Mouse (Mus musculus) kidney, embryonic 16.5 days (tissue): ENCODE measurements at regions not wholly inside any gene's neighbourhood (a gene's known extent, or its start where the extent isn't known, plus 50 kb on each side); places are given as distances from the start of the nearest gene placed in this dataset.

Experiments used
- ATAC-seq: fragments of 200-750 bp; cut with Nextera tagmentation; 2 replicates; pipeline ENCODE4 v1.8.0; 2017; ENCODE audit warnings: moderate TSS enrichment; ENCODE audit not compliant: low FRiP score, low TSS enrichment
- H3K27ac ChIP-seq: fragments of 300-500 bp; sonication (generic); 2 replicates; pipeline ENCODE4 v1.5.1; 2014; ENCODE audit warnings: low read length
- H3K27me3 ChIP-seq: fragments of 300-500 bp; sonication (generic); 2 replicates; pipeline ENCODE4 v1.6.1; 2014; ENCODE audit warnings: low read length, control low read depth, mixed read lengths; ENCODE audit not compliant: insufficient read depth
- H3K36me3 ChIP-seq: fragments of 300-500 bp; sonication (generic); 2 replicates; pipeline ENCODE4 v1.6.1; 2014; ENCODE audit warnings: low read length, control low read depth, mixed read lengths; ENCODE audit not compliant: insufficient read depth
- H3K4me1 ChIP-seq: fragments of 300-500 bp; sonication (generic); 2 replicates; pipeline ENCODE4 v1.6.1; 2014; ENCODE audit warnings: low read length, control low read depth, mixed read lengths; ENCODE audit not compliant: insufficient read depth
- H3K4me2 ChIP-seq: fragments of 300-500 bp; sonication (generic); replicated peaks from 2 replicates; pipeline ENCODE4 v1.6.1; 2014; ENCODE audit warnings: low read depth, low read length
- H3K4me3 ChIP-seq: fragments of 300-500 bp; sonication (generic); 2 replicates; pipeline ENCODE4 v1.5.1; 2014; ENCODE audit warnings: mild to moderate bottlenecking, low read length
- H3K9ac ChIP-seq: fragments of 300-500 bp; sonication (generic); replicated peaks from 2 replicates; pipeline ENCODE4 v1.6.1; 2014; ENCODE audit warnings: low read length
- H3K9me3 ChIP-seq: fragments of 300-500 bp; sonication (generic); 2 replicates; pipeline ENCODE4 v1.6.1; 2016; ENCODE audit warnings: low read length, control low read depth
- WGBS: fragments of 180-500 bp; shearing (Covaris S2); extraction: QIAGEN DNeasy Blood & Tissue Kit; methylation state at CpG from one replicate; pipeline ENCODE4 v1.1.7; 2014; 5-methylcytosine and 5-hydroxymethylcytosine counted together

DNA sequence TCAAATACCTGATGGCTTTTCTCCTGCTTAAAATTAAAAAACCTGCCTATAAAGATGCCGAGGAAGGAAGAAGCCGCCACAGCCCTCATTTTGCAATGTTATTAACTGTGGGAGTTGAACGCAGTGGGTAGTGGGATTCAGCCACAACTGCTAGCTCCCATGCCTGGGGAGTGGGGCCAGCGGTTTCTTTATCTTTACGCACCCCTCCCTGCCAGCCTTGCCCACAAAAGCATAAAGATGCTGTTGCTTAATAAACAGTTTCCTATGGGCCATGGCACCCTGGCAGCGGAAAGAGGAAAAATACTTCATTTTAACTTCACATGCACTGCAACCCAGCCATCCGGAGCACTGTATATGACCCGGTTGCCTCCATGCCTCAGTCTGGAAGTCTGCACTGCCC lies 389.2 kb downstream of the H2al1j start:
- Histone ChIP-seq H3K9me3 (no peaks in the 10 kb centered on the region), H3K4me3 (no peak overlapping the region), H3K27me3 (peaks cover 5% of the 10 kb centered on the region; the same call in 1 of the 2 replicates), H3K36me3 (no peaks in the 10 kb centered on the region), H3K4me1 (no peaks in the 10 kb centered on the region), H3K4me2 (no peak overlapping the region), H3K9ac (no peak overlapping the region), H3K27ac (no peak overlapping the region)
- 79% methylated on average over 8 of the region's 8 CpGs for WGBS
- no peak for ATAC-seq

DNA sequence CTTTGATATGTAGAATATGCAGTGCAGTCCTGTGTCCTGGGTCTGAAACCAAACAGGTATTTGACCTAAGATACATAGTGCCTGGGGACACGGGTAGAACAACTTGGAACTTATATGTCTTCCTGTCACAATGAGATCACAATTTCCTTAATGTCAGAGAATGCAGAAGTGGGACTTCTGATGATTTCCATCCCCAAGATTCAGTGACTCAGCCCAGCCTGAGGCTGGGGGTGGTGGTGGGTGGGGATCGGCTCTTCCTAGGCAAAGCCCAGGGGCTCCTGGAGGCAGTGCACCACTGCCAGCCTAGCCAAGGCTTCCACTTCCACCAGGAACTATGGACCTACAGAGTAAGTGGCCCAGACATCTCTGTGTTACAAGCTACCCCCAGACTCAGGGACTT lies 391.2 kb downstream of the H2al1j start:
- Histone ChIP-seq H3K27ac (no peak overlapping the region), H3K4me3 (no peak overlapping the region), H3K4me1 (no peaks in the 10 kb centered on the region), H3K9ac (no peak overlapping the region), H3K9me3 (no peaks in the 10 kb centered on the region), H3K27me3 (peaks cover 3% of the 10 kb centered on the region; the same call in 1 of the 2 replicates), H3K36me3 (no peaks in the 10 kb centered on the region), H3K4me2 (no peak overlapping the region)
- WGBS = 92% methylated on average over 2 of the region's 2 CpGs
- no peak for ATAC-seq

DNA sequence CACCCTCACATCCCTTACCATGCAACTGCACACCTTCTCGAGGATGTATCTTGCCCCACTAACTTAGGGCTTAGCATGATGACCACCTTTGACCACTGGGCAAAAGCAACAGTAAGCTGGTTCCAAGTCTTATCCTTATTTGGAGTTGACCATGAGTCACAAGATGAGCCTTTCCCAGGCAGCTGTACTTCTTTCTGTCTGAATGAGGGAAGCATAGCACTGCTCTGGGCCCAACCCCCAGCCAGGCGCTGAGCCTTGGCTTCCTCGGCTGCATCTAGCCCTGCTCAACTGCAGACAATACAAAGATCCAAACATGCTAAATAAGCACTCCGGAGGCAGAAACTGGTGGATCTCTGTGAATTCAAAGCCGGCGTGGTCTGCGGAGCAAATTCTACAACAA lies 392.9 kb downstream of the H2al1j start:
- no peak overlapping the region for H3K27ac ChIP-seq
- H3K4me2 ChIP-seq = no peak overlapping the region
- no peak overlapping the region for H3K4me3 ChIP-seq
- H3K9ac ChIP-seq = no peak overlapping the region
- 77% methylated on average over 7 of the region's 7 CpGs for WGBS
- H3K9me3 ChIP-seq = no peaks in the 10 kb centered on the region
- H3K36me3 ChIP-seq = no peaks in the 10 kb centered on the region
- no peaks in the 10 kb centered on the region for H3K4me1 ChIP-seq
- peaks cover 7% of the 10 kb centered on the region; the same call in 1 of the 2 replicates for H3K27me3 ChIP-seq
- ATAC-seq = no peak

DNA sequence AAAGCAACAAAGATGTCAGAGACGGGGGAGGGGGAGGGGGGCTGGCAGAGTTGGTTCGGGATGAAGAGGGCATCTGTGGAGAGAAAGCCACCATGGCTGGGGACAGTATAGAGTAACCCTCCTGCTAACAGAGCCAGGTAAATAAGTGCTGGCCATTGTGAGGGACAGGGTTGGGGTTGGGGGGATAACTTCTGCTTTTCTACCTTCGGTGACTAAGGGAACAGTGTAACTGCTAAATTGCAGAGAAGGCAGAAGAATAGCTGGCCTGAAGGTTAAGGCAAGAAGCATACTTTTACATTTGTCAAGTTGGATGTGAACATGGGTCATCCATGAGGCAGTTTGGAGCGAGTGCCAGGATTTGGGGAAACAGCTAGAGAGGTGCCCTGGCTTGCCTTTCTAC lies 395.1 kb downstream of the H2al1j start:
- Histone ChIP-seq H3K9me3 (no peaks in the 10 kb centered on the region), H3K27ac (no peak overlapping the region), H3K9ac (no peak overlapping the region), H3K4me3 (no peak overlapping the region), H3K27me3 (peaks cover 7% of the 10 kb centered on the region; the same call in 1 of the 2 replicates), H3K4me2 (no peak overlapping the region), H3K36me3 (no peaks in the 10 kb centered on the region), H3K4me1 (0 out of 2 replicates have a peak, but pooled peaks cover 3% of the 10 kb centered on the region)
- WGBS = 64% methylated on average over 4 of the region's 4 CpGs
- ATAC-seq = no peak

DNA sequence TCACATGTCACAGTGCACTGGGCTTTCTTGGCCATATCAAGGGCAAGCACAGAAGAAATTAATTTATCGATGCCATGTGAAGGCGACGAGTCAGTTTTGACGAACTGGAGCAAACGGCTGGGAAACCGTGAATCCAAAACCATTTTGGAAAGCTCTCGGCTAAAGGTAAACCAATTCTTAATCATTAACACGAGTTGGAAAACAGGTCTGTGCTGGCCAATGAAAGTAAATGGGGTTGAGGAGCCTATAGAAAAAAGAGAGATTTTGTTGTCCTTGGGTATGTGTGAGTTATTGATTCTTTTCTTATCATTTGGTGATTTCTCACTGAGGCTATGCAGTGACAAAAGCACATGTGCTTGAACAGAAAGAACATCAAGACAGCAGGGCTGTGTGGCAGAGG lies 397.1 kb downstream of the H2al1j start:
- 0 out of 2 replicates have a peak, but pooled peaks cover 3% of the 10 kb centered on the region for H3K4me1 ChIP-seq
- H3K27ac ChIP-seq = no peak overlapping the region
- H3K4me2 ChIP-seq = no peak overlapping the region
- ATAC-seq = no peak
- no peak overlapping the region for H3K9ac ChIP-seq
- H3K9me3 ChIP-seq = no peaks in the 10 kb centered on the region
- no peaks in the 10 kb centered on the region for H3K36me3 ChIP-seq
- peaks cover 7% of the 10 kb centered on the region; the same call in 1 of the 2 replicates for H3K27me3 ChIP-seq
- H3K4me3 ChIP-seq = no peak overlapping the region
- WGBS = 85% methylated on average over 8 of the region's 8 CpGs

DNA sequence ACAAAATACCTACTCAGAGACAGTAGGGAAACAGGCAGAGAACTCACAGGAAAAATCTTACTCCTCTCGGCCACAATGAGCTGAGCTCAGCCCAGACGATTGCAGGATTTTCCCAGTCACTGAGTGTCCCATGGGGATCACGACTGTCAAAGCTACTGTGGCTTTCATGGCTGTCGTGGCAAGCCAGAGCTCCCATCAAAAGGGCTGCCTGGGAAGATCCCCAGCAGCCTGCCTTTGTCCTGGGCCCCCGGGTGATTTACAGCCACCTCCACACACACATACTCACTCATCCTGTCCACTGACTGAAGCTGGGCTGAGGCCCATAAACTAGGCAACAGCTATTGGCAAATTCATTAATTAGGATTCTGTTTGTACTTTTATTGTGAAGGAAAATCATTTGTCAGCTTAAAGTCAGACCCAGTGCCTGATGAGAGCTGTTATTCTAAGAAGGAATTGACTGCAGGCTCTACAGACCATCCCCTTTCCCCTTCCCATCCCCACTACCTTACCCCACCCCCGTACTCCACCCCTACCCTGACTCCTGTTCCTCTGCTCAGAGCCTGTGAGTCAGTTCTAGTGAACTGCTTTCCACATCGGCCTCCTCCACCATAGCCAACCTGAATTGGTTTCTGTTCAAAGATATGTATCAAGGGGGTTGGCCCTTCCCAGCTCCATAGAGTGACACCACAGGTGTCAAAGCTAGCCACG lies 399.1 kb downstream of the H2al1j start:
- H3K27ac ChIP-seq = no peak overlapping the region
- H3K9me3 ChIP-seq = no peaks in the 10 kb centered on the region
- 29% methylated on average over 8 of the region's 8 CpGs for WGBS
- no peak overlapping the region for H3K9ac ChIP-seq
- H3K27me3 ChIP-seq = peaks cover 6% of the 10 kb centered on the region; the same call in 1 of the 2 replicates
- ATAC-seq = peak; percentile 51; the same call in 1 of the 2 replicates
- no peak overlapping the region for H3K4me3 ChIP-seq
- H3K4me1 ChIP-seq = 0 out of 2 replicates have a peak, but pooled peaks cover 3% of the 10 kb centered on the region
- H3K36me3 ChIP-seq = no peaks in the 10 kb centered on the region
- H3K4me2 ChIP-seq = no peak overlapping the region

DNA sequence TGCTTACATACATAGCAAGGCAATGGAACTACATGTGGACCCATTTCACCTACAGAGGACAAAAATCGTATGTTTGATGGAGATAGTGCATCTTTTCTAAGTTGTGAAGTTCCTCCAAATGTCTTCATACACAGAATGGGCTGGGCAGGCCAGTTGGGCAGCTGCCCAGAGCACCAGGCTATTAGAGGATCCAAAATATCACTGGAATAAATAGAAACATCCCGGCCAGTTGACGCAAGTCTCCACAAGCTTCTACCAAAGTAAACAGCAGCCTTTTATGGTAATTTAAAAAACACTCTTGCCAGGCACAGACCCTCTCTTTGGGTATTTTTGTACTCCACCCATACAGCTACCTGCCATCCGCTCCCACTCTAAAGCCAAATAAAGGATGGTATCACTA lies 400.9 kb downstream of the H2al1j start:
- H3K27me3 ChIP-seq = peaks cover 10% of the 10 kb centered on the region; the same call in 1 of the 2 replicates
- H3K4me2 ChIP-seq = no peak overlapping the region
- ATAC-seq = no peak

DNA sequence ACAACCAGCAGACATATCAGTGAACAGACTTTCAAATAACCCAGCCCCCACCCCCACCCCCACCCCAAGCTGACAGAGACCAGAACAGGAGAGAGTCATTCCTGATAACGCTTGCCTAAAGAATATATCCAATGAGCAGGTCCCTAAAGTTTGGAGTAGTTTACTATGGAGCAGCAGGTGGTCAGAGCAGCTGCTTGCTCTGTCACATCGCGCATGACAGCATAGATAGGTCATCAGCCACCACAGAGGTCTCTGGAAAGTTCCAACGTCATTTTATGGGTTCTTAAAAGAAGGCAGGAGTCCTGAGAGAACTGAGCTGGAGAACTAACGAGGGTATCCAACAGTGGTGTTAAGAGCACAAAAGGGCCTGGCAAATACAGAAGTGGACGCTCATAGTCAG lies 402.4 kb downstream of the H2al1j start:
- 72% methylated on average over 6 of the region's 6 CpGs for WGBS
- H3K4me3 ChIP-seq = no peak overlapping the region
- no peak overlapping the region for H3K4me2 ChIP-seq
- no peak for ATAC-seq
- H3K9me3 ChIP-seq = no peaks in the 10 kb centered on the region
- peaks cover 7% of the 10 kb centered on the region for H3K4me1 ChIP-seq
- H3K27ac ChIP-seq = no peak overlapping the region
- peaks cover 6% of the 10 kb centered on the region; the same call in 1 of the 2 replicates for H3K27me3 ChIP-seq
- no peaks in the 10 kb centered on the region for H3K36me3 ChIP-seq
- H3K9ac ChIP-seq = no peak overlapping the region

More for the DNA sequence above, 400.9 kb downstream of the H2al1j start:
- H3K9me3 ChIP-seq = no peaks in the 10 kb centered on the region
- H3K27ac ChIP-seq = no peak overlapping the region
- no peak overlapping the region for H3K4me3 ChIP-seq
- H3K4me1 ChIP-seq = 0 out of 2 replicates have a peak, but pooled peaks cover 3% of the 10 kb centered on the region
- 82% methylated on average over 4 of the region's 4 CpGs for WGBS
- no peaks in the 10 kb centered on the region for H3K36me3 ChIP-seq
- no peak overlapping the region for H3K9ac ChIP-seq

DNA sequence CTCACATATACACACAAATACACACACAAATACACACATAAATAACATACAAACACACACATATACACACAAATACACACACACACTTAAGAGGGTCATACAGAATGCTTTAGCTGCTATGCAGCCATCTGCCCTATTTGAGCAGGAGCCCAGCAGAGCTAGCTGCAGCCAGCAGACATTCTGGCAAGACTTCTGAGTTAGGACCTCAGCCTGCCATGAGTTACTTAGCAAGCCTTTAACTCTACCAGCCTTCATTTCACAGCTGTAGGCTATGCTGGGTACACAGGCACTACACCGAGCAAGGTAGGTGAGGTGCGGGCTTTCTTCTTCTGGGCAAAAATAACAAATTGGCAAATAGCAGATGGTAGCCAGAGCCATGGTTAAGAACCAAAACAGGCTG lies 404.7 kb downstream of the H2al1j start:
- peaks cover 13% of the 10 kb centered on the region for H3K4me1 ChIP-seq
- peaks cover 12% of the 10 kb centered on the region; the same call in 1 of the 2 replicates for H3K27me3 ChIP-seq
- 82% methylated on average over 2 of the region's 2 CpGs for whole genome bisulfite sequencing
- no peak overlapping the region for H3K4me3 ChIP-seq
- no peak for ATAC-seq
- H3K36me3 ChIP-seq = no peaks in the 10 kb centered on the region
- H3K9ac ChIP-seq = no peak overlapping the region
- H3K27ac ChIP-seq = no peak overlapping the region
- H3K4me2 ChIP-seq = no peak overlapping the region
- no peaks in the 10 kb centered on the region for H3K9me3 ChIP-seq
